ENCODE assay signal across 26 mouse cellular contexts in genomic region chr9:46476516-46476915, GRCm38 (mm10).
"Had no signal": no experiment of that assay in that cellular context is flagged by ENCODE, and none has a peak within 500 bp of the region (broad histone marks: within the 10 kb centered on the region; RNA-seq: fewer than 3 reads in every experiment).

No protein-coding gene starts in this region.

- H3K4me2 ChIP-seq: heart, embryonic 11.5 days; heart, embryonic 13.5 days; heart, embryonic 15.5 days; hindbrain, embryonic 13.5 days; hindbrain, embryonic 15.5 days; kidney, embryonic 15.5 days; limb, embryonic 13.5 days; limb, embryonic 15.5 days; liver, embryonic 12.5 days had no signal

- H3K9ac ChIP-seq: heart, embryonic 13.5 days; heart, embryonic 15.5 days; hindbrain, embryonic 13.5 days; hindbrain, embryonic 15.5 days; kidney, embryonic 15.5 days; limb, embryonic 13.5 days; limb, embryonic 15.5 days; liver, embryonic 12.5 days; liver, embryonic 14.5 days had no signal

- ATAC-seq: intestine, embryonic 16.5 days; liver, embryonic 12.5 days had no signal

- H3K9me3 ChIP-seq: heart, embryonic 13.5 days; heart, embryonic 15.5 days; hindbrain, embryonic 13.5 days; hindbrain, embryonic 15.5 days; kidney, embryonic 15.5 days; limb, embryonic 13.5 days; limb, embryonic 15.5 days; liver, embryonic 12.5 days had no signal

- H3K4me3 ChIP-seq: heart, adult 2 months; heart, embryonic 13.5 days; heart, embryonic 15.5 days; hindbrain, embryonic 13.5 days; hindbrain, embryonic 15.5 days; kidney, embryonic 15.5 days; limb, embryonic 13.5 days; limb, embryonic 15.5 days; liver, embryonic 12.5 days had no signal

- H3K27ac ChIP-seq: heart, adult 2 months; heart, embryonic 13.5 days; heart, embryonic 15.5 days; hindbrain, embryonic 13.5 days; hindbrain, embryonic 15.5 days; kidney, embryonic 15.5 days; kidney, postnatal 0 days; limb, embryonic 13.5 days; limb, embryonic 15.5 days; liver, embryonic 12.5 days; liver, embryonic 14.5 days had no signal

- H3K27me3 ChIP-seq: limb, embryonic 15.5 days; liver, embryonic 12.5 days had no signal

- H3K36me3 ChIP-seq: heart, embryonic 13.5 days; heart, embryonic 15.5 days; hindbrain, embryonic 13.5 days; hindbrain, embryonic 15.5 days; kidney, embryonic 15.5 days; limb, embryonic 13.5 days; limb, embryonic 15.5 days; liver, embryonic 12.5 days had no signal

- DNase-seq: gastrocnemius, postnatal 14 days; gastrocnemius, postnatal 36 days; heart, adult 11 months; heart, adult 2 months; heart, postnatal 14 days; heart, postnatal 36 days; kidney, adult 11 months; kidney, adult 2 months; kidney, adult 9 months; kidney, postnatal 14 days; kidney, postnatal 36 days; layer of hippocampus, adult 9-11 months; layer of hippocampus, postnatal 36 days; left cerebral cortex, postnatal 4 days had no signal
